Mouse (Mus musculus): ENCODE measurements around the gene Gm20388.

GRCm38 (mm10) chr8:120015916-120016315 is 105.3 kb downstream of the Gm20388 start:
- TF ChIP-seq POLR2A (IDR thresholded peaks at IDR 0.05; ENCODE audit: borderline replicate concordance, control insufficient read depth, low read depth, low read length): no peak
- no peak for TF ChIP-seq CTCF (IDR thresholded peaks at IDR 0.05; ENCODE audit: control insufficient read depth, insufficient read depth, low read length)

All from bone marrow, adult 2 months (tissue).